Mouse (Mus musculus) CH12.LX (cell line): ENCODE data around the gene Mdm1.

Experiments
- CTCF ChIP-seq, 2 experiments: IDR thresholded peaks in 1 of 2; conservative IDR thresholded peaks in 1 of 2; 2 replicates each; pipeline ENCODE4 v1.5.1; 2011 to 2012; ENCODE audit warnings: low read depth in 2 of 2, low read length in 2 of 2, improper control_type of control experiment in 1 of 2, inconsistent platforms in 1 of 2, mild to moderate bottlenecking in 1 of 2, moderate library complexity in 1 of 2
- EP300 ChIP-seq: IDR thresholded peaks from 2 replicates; pipeline ENCODE4 v1.6.1; 2011; ENCODE audit warnings: low read length, improper control_type of control experiment
- ETS1 ChIP-seq: conservative IDR thresholded peaks from 2 replicates; pipeline ENCODE4 v1.6.1; 2012; ENCODE audit warnings: low read depth, mild to moderate bottlenecking, inconsistent platforms, low read length, improper control_type of control experiment, moderate library complexity
- HCFC1 ChIP-seq: IDR thresholded peaks from 2 replicates; pipeline ENCODE4 v1.6.1; 2012; ENCODE audit warnings: low read depth, mild to moderate bottlenecking, inconsistent platforms, low read length, improper control_type of control experiment
- NRF1 ChIP-seq: IDR thresholded peaks from 2 replicates; pipeline ENCODE4 v1.6.1; 2014; ENCODE audit warnings: low read depth, mild to moderate bottlenecking, inconsistent platforms, low read length, improper control_type of control experiment, moderate library complexity
- POLR2A ChIP-seq: IDR thresholded peaks from 2 replicates; pipeline ENCODE4 v1.6.1; 2011; ENCODE audit warnings: low read depth, mild to moderate bottlenecking, improper control_type of control experiment, low read length
- POLR2AphosphoS2 ChIP-seq: IDR thresholded peaks from 2 replicates; pipeline ENCODE4 v1.6.1; 2011; ENCODE audit warnings: low read depth, low read length, improper control_type of control experiment
- TCF12 ChIP-seq: IDR thresholded peaks from 2 replicates; pipeline ENCODE4 v1.6.1; 2014; ENCODE audit warnings: low read depth, mild to moderate bottlenecking, inconsistent platforms, low read length, improper control_type of control experiment
- UBTF ChIP-seq: IDR thresholded peaks from 2 replicates; pipeline ENCODE4 v1.6.1; 2012; ENCODE audit warnings: low read depth, mild to moderate bottlenecking, inconsistent platforms, low read length, improper control_type of control experiment, moderate library complexity
- ZC3H11A ChIP-seq: IDR thresholded peaks from 2 replicates; pipeline ENCODE4 v1.6.1; 2012; ENCODE audit warnings: low read depth, mild to moderate bottlenecking, inconsistent platforms, low read length, improper control_type of control experiment
- ZMIZ1 ChIP-seq: IDR thresholded peaks from 2 replicates; pipeline ENCODE4 v1.6.1; 2012; ENCODE audit warnings: low read depth, mild to moderate bottlenecking, inconsistent platforms, low read length, improper control_type of control experiment
- ZNF384 ChIP-seq: IDR thresholded peaks from 2 replicates; pipeline ENCODE4 v1.6.1; 2012; ENCODE audit warnings: low read depth, low read length, improper control_type of control experiment, inconsistent platforms

- no peak for TF ChIP-seq ZNF384
- no peak for TF ChIP-seq EP300
- TF ChIP-seq ZMIZ1: no peak
- no peak for TF ChIP-seq UBTF
- TF ChIP-seq CTCF (conservative IDR thresholded peaks at IDR 0.05 in 1 of 2, IDR thresholded peaks at IDR 0.05 in 1 of 2; ENCODE audit: low read depth in 2 of 2, low read length in 2 of 2): no peak
- no peak for TF ChIP-seq HCFC1
- TF ChIP-seq POLR2AphosphoS2: no peak
- no peak for TF ChIP-seq TCF12
- no peak for TF ChIP-seq ETS1
- no peak for TF ChIP-seq NRF1
- no peak for TF ChIP-seq POLR2A
- no peak for TF ChIP-seq ZC3H11A
These were observed 29.2 kb upstream of the Mdm1 start for GRCm38 (mm10) chr10:118112294-118112893.
